Mouse (Mus musculus): Measurements from ENCODE around the gene Cblc. TPM values are rescaled to one million over a fixed set of nuclear protein-coding genes. Genes with fewer than 3 reads are reported as not detected.
A peak's percentile ranks its signal among the peaks of the same experiment; 100 is the strongest.

The Cblc gene
- polyA plus RNA-seq, 1 experiment from 2014 or later: 0.53 TPM

GRCm38 (mm10) chr7:19826756-19827155 lies 30.1 kb upstream of the Cblc start:
- H3K9me3 ChIP-seq: 0 out of 2 replicates have a peak, but pooled peaks cover 3% of the 10 kb centered on the region
- H3K36me3 ChIP-seq (replicated peaks): no peaks in the 10 kb centered on the region
- H3K4me1 ChIP-seq: peaks cover 41% of the 10 kb centered on the region
- H3K27me3 ChIP-seq (ENCODE audit: poor library complexity, severe bottlenecking): peaks cover 34% of the 10 kb centered on the region
- H3K27ac ChIP-seq: no peak overlapping the region
- no peak overlapping the region for H3K4me3 ChIP-seq
- DNase-seq (ENCODE audit: extremely low spot score, low spot score): no peak
- 42% methylated on average over 6 of the region's 6 CpGs for WGBS

- DNase-seq (ENCODE audit: extremely low spot score, low spot score): peak; percentile 70
- 25% methylated on average over 26 of the region's 26 CpGs for WGBS
- peaks cover 58% of the 10 kb centered on the region for H3K27me3 ChIP-seq (ENCODE audit: poor library complexity, severe bottlenecking)
- peak overlapping the region; percentile 73 for H3K27ac ChIP-seq
- H3K36me3 ChIP-seq (replicated peaks): no peaks in the 10 kb centered on the region
- peak overlapping the region; percentile 30 for H3K4me3 ChIP-seq
- peaks cover 6% of the 10 kb centered on the region; the same call in 1 of the 2 replicates for H3K9me3 ChIP-seq
- H3K4me1 ChIP-seq: peaks cover 31% of the 10 kb centered on the region
Measured at GRCm38 (mm10) chr7:19824182-19824973, 27.8 kb upstream of the Cblc start.

GRCm38 (mm10) chr7:19823256-19824181 lies 26.9 kb upstream of the Cblc start:
- no peak for DNase-seq (ENCODE audit: extremely low spot score, low spot score)
- H3K4me3 ChIP-seq: peak overlapping the region; percentile 30
- peaks cover 6% of the 10 kb centered on the region; the same call in 1 of the 2 replicates for H3K9me3 ChIP-seq
- peaks cover 66% of the 10 kb centered on the region for H3K27me3 ChIP-seq (ENCODE audit: poor library complexity, severe bottlenecking)
- H3K27ac ChIP-seq: peak overlapping the region; percentile 73
- no peaks in the 10 kb centered on the region for H3K36me3 ChIP-seq (replicated peaks)
- WGBS: 17% methylated on average over 16 of the region's 16 CpGs
- peaks cover 31% of the 10 kb centered on the region for H3K4me1 ChIP-seq

- peak within 1 kb of the TSS; percentile 74 for H3K27ac ChIP-seq
- no peaks in the 10 kb centered on the region for H3K36me3 ChIP-seq (replicated peaks)
- 2% methylated on average over 41 of the region's 42 CpGs for WGBS
- peak within 1 kb of the TSS; percentile 54 for H3K4me3 ChIP-seq
- peaks cover 6% of the 10 kb centered on the region; the same call in 1 of the 2 replicates for H3K9me3 ChIP-seq
- H3K4me1 ChIP-seq: peaks cover 34% of the 10 kb centered on the region
- peaks cover 75% of the 10 kb centered on the region for H3K27me3 ChIP-seq (ENCODE audit: poor library complexity, severe bottlenecking)
- no peak for DNase-seq (ENCODE audit: extremely low spot score, low spot score)
Measured at GRCm38 (mm10) chr7:19822604-19823058, 26.0 kb upstream of the Cblc start, which contains the start of gene Bcl3. TSS of gene Bcl3 (minus strand) at chr7:19822770.

- Histone ChIP-seq H3K27me3 (ENCODE audit: poor library complexity, severe bottlenecking) (peaks cover 80% of the 10 kb centered on the region), H3K4me3 (peak overlapping the region; percentile 54), H3K36me3 (replicated peaks) (no peaks in the 10 kb centered on the region), H3K9me3 (peaks cover 6% of the 10 kb centered on the region; the same call in 1 of the 2 replicates), H3K27ac (peak overlapping the region; percentile 74), H3K4me1 (peaks cover 38% of the 10 kb centered on the region)
- 5% methylated on average over 20 of the region's 20 CpGs for WGBS
- no peak for DNase-seq (ENCODE audit: extremely low spot score, low spot score)
Measured at GRCm38 (mm10) chr7:19822193-19822592, 25.6 kb upstream of the Cblc start.

GRCm38 (mm10) chr7:19821633-19822032 lies 25.0 kb upstream of the Cblc start:
- Histone ChIP-seq H3K36me3 (replicated peaks) (no peaks in the 10 kb centered on the region), H3K4me1 (peaks cover 40% of the 10 kb centered on the region), H3K4me3 (no peak overlapping the region), H3K27me3 (ENCODE audit: poor library complexity, severe bottlenecking) (peaks cover 85% of the 10 kb centered on the region), H3K27ac (no peak overlapping the region), H3K9me3 (peaks cover 6% of the 10 kb centered on the region; the same call in 1 of the 2 replicates)
- 51% methylated on average over 7 of the region's 7 CpGs for WGBS
- no peak for DNase-seq (ENCODE audit: extremely low spot score, low spot score)

GRCm38 (mm10) chr7:19820347-19821048 lies 23.9 kb upstream of the Cblc start:
- Histone ChIP-seq H3K27me3 (ENCODE audit: poor library complexity, severe bottlenecking) (peaks cover 97% of the 10 kb centered on the region), H3K4me1 (peaks cover 51% of the 10 kb centered on the region), H3K9me3 (peaks cover 8% of the 10 kb centered on the region; the same call in 1 of the 2 replicates), H3K36me3 (replicated peaks) (no peaks in the 10 kb centered on the region), H3K27ac (no peak overlapping the region), H3K4me3 (no peak overlapping the region)
- no peak for DNase-seq (ENCODE audit: extremely low spot score, low spot score)
- 75% methylated on average over 3 of the region's 3 CpGs for WGBS

- 89% methylated on average over 7 of the region's 7 CpGs for WGBS
- Histone ChIP-seq H3K4me3 (no peak overlapping the region), H3K9me3 (peaks cover 8% of the 10 kb centered on the region; the same call in 1 of the 2 replicates), H3K27ac (no peak overlapping the region), H3K27me3 (ENCODE audit: poor library complexity, severe bottlenecking) (peaks cover 100% of the 10 kb centered on the region), H3K36me3 (replicated peaks) (no peaks in the 10 kb centered on the region), H3K4me1 (peaks cover 46% of the 10 kb centered on the region)
- no peak for DNase-seq (ENCODE audit: extremely low spot score, low spot score)
Measured at GRCm38 (mm10) chr7:19818875-19819274, 22.3 kb upstream of the Cblc start.

- Histone ChIP-seq H3K27ac (no peak overlapping the region), H3K9me3 (peaks cover 8% of the 10 kb centered on the region; the same call in 1 of the 2 replicates), H3K36me3 (replicated peaks) (no peaks in the 10 kb centered on the region), H3K27me3 (ENCODE audit: poor library complexity, severe bottlenecking) (peaks cover 100% of the 10 kb centered on the region), H3K4me1 (peaks cover 41% of the 10 kb centered on the region), H3K4me3 (no peak overlapping the region)
- no peak for DNase-seq (ENCODE audit: extremely low spot score, low spot score)
- WGBS: 89% methylated on average over 5 of the region's 5 CpGs
Measured at GRCm38 (mm10) chr7:19818440-19818839, 21.8 kb upstream of the Cblc start.

GRCm38 (mm10) chr7:19817382-19818105 lies 20.9 kb upstream of the Cblc start:
- Histone ChIP-seq H3K4me1 (peaks cover 34% of the 10 kb centered on the region), H3K36me3 (replicated peaks) (no peaks in the 10 kb centered on the region), H3K4me3 (peak overlapping the region; percentile 52), H3K27ac (peak overlapping the region; percentile 72), H3K9me3 (peaks cover 8% of the 10 kb centered on the region; the same call in 1 of the 2 replicates), H3K27me3 (ENCODE audit: poor library complexity, severe bottlenecking) (peaks cover 100% of the 10 kb centered on the region)
- 4% methylated on average over 15 of the region's 15 CpGs for WGBS
- DNase-seq (ENCODE audit: extremely low spot score, low spot score): peak; percentile 44

- Histone ChIP-seq H3K4me3 (peak overlapping the region; percentile 52), H3K27ac (peak overlapping the region; percentile 62), H3K27me3 (ENCODE audit: poor library complexity, severe bottlenecking) (peaks cover 100% of the 10 kb centered on the region), H3K4me1 (peaks cover 31% of the 10 kb centered on the region), H3K36me3 (replicated peaks) (no peaks in the 10 kb centered on the region), H3K9me3 (peaks cover 8% of the 10 kb centered on the region; the same call in 1 of the 2 replicates)
- DNase-seq (ENCODE audit: extremely low spot score, low spot score): peak; percentile 65
- WGBS: under 1% methylated on average over 26 of the region's 28 CpGs
Measured at GRCm38 (mm10) chr7:19816224-19816771, 19.7 kb upstream of the Cblc start.

All from forebrain, embryonic 10.5 days (tissue).